Mouse (Mus musculus) pancreas, adult 10 weeks (tissue): ENCODE data around the gene Cypt3. TPM values are rescaled to one million over a fixed set of nuclear protein-coding genes. Genes with fewer than 3 reads are reported as not detected.

Experiments used
- polyA plus RNA-seq: library from polyadenylated mRNA; stranded (reverse); fragments of 350-450 nt; fragmentation: Illumina TruSeq; extraction: RNeasy Lipid Tissue Mini Kit (QIAGEN cat#74804); gene quantifications from one replicate; pipeline ENCODE4 v1.2.3, GENCODE M21; 2015; ENCODE audit warnings: low read depth, low replicate concordance; ENCODE audit not compliant: insufficient read depth

Gene Cypt3
- not detected for polyA plus RNA-seq

GRCm38 (mm10) chrX:153558293-153558692, at the start of gene Cypt3:
Cypt3 (plus strand) TSS chrX:153558593.

Other genes starting within 250 kb of the Cypt3 start
- gene Ubqln2, start 60.4 kb upstream of the Cypt3 start, polyA plus RNA-seq = 9.2 TPM
- gene Kctd12b, start 137.8 kb downstream of the Cypt3 start, polyA plus RNA-seq = 7.1 TPM
- gene Nbdy, start 165.0 kb downstream of the Cypt3 start, polyA plus RNA-seq = 11.6 TPM